Mouse (Mus musculus): Measurements from ENCODE around the gene Nasp. TPM values are rescaled to one million over a fixed set of nuclear protein-coding genes. Genes with fewer than 3 reads are reported as not detected.

The Nasp gene
- polyA plus RNA-seq (2015; fragmentation: Nextera tagmentation; extraction: Ambion mirVana), result 47.4 and 51.3 TPM in 2 replicates

DNA sequence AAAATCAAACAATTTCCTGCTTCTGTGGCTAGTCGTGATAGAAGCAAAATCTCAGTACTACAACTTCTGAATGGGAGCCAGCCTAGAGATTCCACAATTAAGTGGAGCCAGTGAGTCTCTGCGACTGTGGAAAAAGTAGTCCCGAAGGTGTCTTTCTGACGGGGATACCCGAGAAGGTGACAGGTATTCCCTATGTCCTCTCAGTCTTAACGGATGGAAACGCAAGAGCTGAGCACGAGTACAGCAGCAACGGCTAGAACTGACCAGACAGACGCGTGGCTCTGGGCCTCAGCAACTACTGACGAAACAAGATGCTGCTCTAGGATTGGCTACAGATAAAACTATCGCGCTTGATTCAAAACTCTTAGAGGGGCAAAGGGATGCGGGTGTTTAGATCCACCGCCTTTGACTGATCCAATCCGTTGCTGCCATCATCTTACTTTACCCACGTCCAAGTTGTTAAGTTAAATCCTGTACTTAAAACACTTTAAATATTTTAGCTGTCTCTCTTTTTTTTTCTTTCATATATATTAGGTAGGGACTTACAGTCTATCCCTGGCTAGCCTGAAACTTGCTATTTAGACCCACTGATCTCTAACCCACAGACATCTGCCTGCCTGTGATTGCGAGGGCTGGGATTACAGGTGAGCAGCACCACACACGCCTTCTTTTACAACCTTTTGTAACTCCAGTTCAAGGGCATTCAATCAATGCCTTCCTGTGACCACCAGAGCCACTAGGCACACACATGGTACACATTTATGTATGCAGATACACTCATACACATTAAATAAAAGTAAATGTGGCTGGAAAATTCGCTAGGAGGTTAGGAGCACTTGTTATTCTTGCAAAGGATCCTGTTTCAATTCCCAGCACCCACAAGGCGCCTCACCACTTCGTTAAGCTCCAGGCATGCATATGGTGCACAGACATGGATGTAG lies at the start of gene Nasp:
Gene Nasp, minus strand, starts transcription at position 220 of the 941 bp plus-strand sequence.

DNA sequence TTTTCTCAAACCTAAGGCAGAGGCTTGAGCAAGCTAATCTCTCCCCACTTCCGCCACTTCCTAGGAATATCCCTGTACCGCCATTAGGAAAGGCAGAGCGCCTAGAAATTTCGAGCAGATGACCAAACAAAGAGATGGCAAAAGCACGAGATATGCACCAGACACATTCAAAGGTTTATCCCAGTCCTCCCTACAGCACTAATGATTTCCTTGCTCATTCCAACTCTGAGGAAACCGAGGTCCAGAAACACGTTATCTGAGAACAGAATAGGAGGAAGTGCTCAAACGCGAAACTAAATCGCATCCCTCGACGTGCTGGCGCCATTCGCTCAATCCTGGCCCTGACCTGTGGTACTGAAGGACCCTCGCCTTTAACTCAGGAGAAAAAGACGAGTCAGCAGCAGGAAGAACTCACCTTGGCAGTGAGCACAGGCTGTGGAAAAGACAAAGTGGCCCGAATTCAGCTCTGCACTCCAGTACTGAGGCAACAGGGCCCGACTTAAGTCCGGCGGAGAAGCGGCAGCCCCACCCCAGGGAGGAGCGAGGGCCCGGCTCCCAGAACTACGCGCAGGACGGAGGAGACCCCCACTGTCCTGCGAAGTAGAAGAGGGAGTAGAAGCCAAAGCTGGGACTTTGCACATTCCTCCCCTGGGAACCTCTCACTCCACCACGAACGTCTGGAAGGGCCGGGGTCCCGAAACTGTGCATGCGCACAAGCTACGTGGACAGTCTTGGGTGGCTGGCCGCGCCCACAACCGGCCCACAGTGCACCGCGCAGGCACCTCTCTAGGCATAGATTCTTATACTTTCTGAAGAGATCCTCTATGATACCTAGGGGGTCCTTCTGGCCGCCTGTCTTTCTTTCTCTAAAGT lies 23.4 kb upstream of the Nasp start, which contains the start of gene Akr1a1:
Gene Akr1a1, minus strand, starts transcription at position 757 of the 873 bp plus-strand sequence.

DNA sequence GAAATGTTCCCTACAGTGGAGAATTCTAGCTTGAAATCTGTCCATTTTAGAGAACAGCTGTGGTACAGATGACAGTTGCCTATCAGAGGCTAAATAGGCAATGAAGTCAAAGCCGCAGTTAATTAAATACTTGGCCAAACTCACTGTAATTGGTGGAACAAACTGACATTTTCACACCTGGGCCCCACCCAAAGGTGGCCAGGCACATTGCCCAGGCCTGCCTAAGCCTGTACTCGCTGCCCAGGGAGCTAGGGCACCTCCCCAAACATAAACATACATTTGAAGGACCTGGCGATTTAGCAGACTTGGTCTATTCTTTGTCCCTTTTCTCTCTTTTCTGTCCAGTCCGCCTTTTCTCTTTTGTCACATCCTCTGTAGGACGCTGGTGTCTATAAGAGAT lies 31.4 kb downstream of the Nasp start, which contains the start of gene Ccdc17:
Gene Ccdc17, plus strand, starts transcription at position 276 of the 400 bp plus-strand sequence.

DNA sequence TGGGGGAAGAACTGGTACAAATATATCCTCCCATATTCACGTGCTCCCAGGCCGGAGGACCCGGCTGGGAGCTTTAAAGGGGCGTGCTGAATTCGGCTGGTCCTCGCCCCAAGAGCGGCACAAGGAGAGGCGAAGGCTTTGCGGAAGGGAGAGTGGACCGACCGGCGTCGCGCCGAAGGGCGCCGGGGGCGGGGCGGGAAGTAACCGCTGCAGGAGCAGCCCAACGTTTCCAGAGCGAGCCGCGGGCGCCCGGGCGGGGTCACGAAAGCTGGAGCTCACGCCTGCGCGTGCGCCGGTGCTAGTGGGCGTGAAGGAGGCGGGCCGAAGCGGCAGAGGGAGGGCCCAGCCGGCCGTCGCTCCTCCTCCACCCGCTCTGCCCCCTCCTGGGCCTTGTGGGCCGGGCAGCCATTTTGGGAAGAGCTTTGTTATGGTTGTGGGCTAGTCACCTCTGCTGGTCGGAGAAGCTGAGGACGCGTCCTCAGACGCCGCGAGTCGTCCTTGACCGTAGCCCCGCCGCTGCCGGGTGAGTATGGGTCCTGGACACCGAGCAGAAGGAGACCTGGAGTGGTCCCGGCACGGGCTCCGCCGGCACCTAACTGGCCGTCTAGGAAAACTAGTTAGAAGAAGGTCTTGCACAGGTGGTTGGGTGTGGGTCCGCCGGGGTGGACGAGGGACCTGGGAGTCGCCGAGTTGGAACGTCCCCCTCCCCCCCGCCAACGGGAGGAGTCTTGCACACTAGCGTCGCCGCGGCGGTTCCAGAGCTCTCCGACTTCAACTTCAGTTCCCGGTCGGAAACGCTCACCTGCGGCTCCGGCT lies 70.2 kb downstream of the Nasp start, which contains the start of gene Gpbp1l1:
Gene Gpbp1l1, plus strand, starts transcription at position 353 of the 816 bp plus-strand sequence.

DNA sequence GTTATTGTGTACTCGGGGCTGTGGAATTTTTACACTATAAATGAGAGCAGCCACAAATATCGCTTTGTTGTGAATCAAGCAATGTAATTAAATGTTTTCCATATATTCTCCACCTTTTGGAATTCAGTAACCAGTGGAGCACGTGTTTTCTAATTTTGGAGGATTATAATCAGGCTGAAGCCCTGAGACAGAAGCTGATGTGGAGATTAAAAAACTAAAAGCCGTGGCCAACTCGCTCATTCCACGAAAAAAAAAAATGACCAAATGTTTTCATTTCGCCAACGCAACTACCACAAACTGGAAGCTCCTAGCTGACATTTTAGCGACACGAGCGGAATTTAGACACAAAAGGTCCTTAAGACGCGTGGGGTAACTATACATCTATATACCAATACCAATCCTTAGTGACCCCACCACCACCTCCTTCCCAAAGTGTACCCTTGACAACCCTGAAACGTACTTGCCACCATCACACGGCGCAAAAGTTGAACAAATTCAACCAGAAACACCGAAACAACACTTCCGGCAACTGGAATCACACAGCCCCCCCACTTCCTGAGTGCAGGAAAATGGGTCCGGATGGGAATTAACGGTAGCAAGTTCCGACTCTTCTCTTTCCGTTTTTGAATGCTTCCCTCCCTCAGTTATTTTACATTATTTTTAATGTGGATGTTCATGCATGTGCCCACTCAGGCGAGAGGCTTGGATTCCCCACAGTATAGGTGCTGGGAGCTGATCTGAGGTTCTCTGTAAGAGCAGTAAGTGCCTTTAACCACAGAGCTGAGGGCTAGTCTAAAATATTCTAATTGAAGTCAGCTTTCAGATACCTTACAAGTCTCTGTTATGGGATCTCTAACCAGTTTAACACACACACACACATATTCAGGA lies 72.1 kb downstream of the Nasp start, which contains the start of gene Tmem69:
Gene Tmem69, minus strand, starts transcription at position 524 of the 888 bp plus-strand sequence.

Other genes with a start within 250 kb of the Nasp start
- gene Mast2, start 163.8 kb downstream of the Nasp start, polyA plus RNA-seq (2015; fragmentation: Nextera tagmentation; extraction: Ambion mirVana), result 11.6 and 12.7 TPM in 2 replicates
- gene Ipp, start 120.4 kb downstream of the Nasp start, polyA plus RNA-seq (2015; fragmentation: Nextera tagmentation; extraction: Ambion mirVana), result 8.1 and 17.0 TPM in 2 replicates
- 18.0 and 27.2 TPM in 2 replicates for gene Tmem69, start 72.0 kb downstream of the Nasp start, polyA plus RNA-seq (2015; fragmentation: Nextera tagmentation; extraction: Ambion mirVana)
- gene Gpbp1l1, start 70.3 kb downstream of the Nasp start, polyA plus RNA-seq (2015; fragmentation: Nextera tagmentation; extraction: Ambion mirVana), result 19.4 and 29.9 TPM in 2 replicates
- gene Ccdc17, start 31.3 kb downstream of the Nasp start, polyA plus RNA-seq (2015; fragmentation: Nextera tagmentation; extraction: Ambion mirVana), result 8.2 and 18.7 TPM in 2 replicates
- gene Akr1a1, start 23.7 kb upstream of the Nasp start, polyA plus RNA-seq (2015; fragmentation: Nextera tagmentation; extraction: Ambion mirVana), result 737 and 1,023 TPM in 2 replicates
- 2,483 and 3,429 TPM in 2 replicates for gene Prdx1, start 57.6 kb upstream of the Nasp start, polyA plus RNA-seq (2015; fragmentation: Nextera tagmentation; extraction: Ambion mirVana)
- gene Mmachc, start 80.5 kb upstream of the Nasp start, polyA plus RNA-seq (2015; fragmentation: Nextera tagmentation; extraction: Ambion mirVana), result 10.5 and 20.8 TPM in 2 replicates
- gene Ccdc163, start 80.6 kb upstream of the Nasp start, polyA plus RNA-seq (2015; fragmentation: Nextera tagmentation; extraction: Ambion mirVana), result 12.2 and 25.4 TPM in 2 replicates
- 2.2 and 5.0 TPM in 2 replicates for gene Tesk2, start 93.0 kb upstream of the Nasp start, polyA plus RNA-seq (2015; fragmentation: Nextera tagmentation; extraction: Ambion mirVana)
- gene Toe1, start 179.7 kb upstream of the Nasp start, polyA plus RNA-seq (2015; fragmentation: Nextera tagmentation; extraction: Ambion mirVana), result 28.4 and 29.9 TPM in 2 replicates
- 9.7 and 10.1 TPM in 2 replicates for gene Mutyh, start 179.8 kb upstream of the Nasp start, polyA plus RNA-seq (2015; fragmentation: Nextera tagmentation; extraction: Ambion mirVana)
- gene Hpdl, start 193.8 kb upstream of the Nasp start, polyA plus RNA-seq (2015; fragmentation: Nextera tagmentation; extraction: Ambion mirVana), result 1.9 and 3.1 TPM in 2 replicates
- gene Zswim5, start 249.4 kb upstream of the Nasp start, polyA plus RNA-seq (2015; fragmentation: Nextera tagmentation; extraction: Ambion mirVana), result 0.68 and 0.88 TPM in 2 replicates

All from adrenal gland, postnatal 0 days (tissue).